Mouse (Mus musculus) megakaryocyte, embryonic 14.5 days (primary cell): ENCODE results near the gene Smpd2. TPM values are rescaled to one million over a fixed set of nuclear protein-coding genes. Genes with fewer than 3 reads are reported as not detected.
"Not testable (repeated sequence)": the region's sequence is repeated elsewhere in the genome, so short reads cannot be mapped to it uniquely, and the experiment has no call there.

Experiments used
- H3K27me3 ChIP-seq: replicated peaks from 2 replicates; pipeline ENCODE3; 2012; ENCODE audit warnings: inconsistent platforms
- H3K36me3 ChIP-seq: replicated peaks from 2 replicates; pipeline ENCODE3; 2012; ENCODE audit warnings: low read length, inconsistent platforms, mixed read lengths
- H3K4me1 ChIP-seq: 2 replicates; pipeline ENCODE4 v1.6.1; 2012; ENCODE audit warnings: inconsistent platforms
- H3K4me3 ChIP-seq: replicated peaks from 2 replicates; pipeline ENCODE3; 2012; ENCODE audit warnings: moderate library complexity, mild to moderate bottlenecking, inconsistent platforms
- H3K9me3 ChIP-seq: 2 replicates; pipeline ENCODE4 v1.6.1; 2012; ENCODE audit warnings: inconsistent platforms
- FLI1 ChIP-seq: IDR thresholded peaks from 2 replicates; pipeline ENCODE4 v1.6.1; 2012; ENCODE audit warnings: low read length, inconsistent platforms, mixed read lengths
- GATA1 ChIP-seq: IDR thresholded peaks from 3 replicates; pipeline ENCODE4 v1.6.1; 2012; ENCODE audit warnings: mixed read lengths, low read length, inconsistent platforms, borderline replicate concordance
- polyA plus RNA-seq: library from polyadenylated mRNA; stranded (reverse); fragments of >175 nt; gene quantifications from 2 replicates; pipeline ENCODE4 v1.2.3, GENCODE M21; 2012; ENCODE audit warnings: low replicate concordance; ENCODE audit not compliant: insufficient read depth

Gene Smpd2
- polyA plus RNA-seq, 1 experiment = 9.3 TPM

DNA sequence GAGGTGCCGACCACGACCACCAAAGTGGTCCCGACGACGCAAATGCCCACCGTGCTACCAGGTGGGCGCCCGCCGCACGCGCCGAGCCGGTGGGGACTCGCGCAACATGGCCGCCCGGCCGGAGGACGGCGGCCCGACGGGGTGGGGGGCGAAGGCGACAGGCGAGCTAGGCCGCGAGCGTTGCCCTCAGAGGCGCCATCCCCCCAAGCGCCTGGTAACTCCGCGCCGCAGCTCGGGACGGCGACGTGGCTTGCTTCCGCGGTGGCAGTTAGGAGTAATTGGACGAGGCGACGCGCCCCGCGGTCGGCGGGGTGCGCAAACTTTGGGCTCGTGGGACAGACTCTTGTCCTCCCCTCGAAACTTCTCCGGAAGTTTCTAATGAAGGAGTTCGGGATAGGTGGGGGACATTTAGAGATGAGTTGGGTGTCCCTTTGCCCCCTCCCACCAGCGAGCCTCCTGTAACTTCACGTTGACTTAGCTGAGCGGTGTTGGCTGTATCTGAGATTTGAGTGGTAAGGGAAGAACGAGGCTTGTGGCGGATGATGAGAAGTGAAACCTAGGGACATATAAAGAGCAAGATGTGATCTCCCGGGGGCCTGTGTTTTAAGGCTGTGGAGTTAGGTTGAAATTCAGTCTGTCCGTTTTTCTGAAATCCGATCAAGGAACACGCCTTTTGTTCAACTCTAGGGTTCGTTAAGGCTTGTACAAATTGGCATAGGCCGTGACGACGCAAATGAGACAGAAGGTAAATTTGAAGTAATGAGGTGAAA, 29.7 kb upstream of the Smpd2 start:
- Histone ChIP-seq H3K36me3 (peaks cover 13% of the 10 kb centered on the region), H3K4me3 (peak overlapping the region; percentile 99), H3K27me3 (no peaks in the 10 kb centered on the region), H3K9me3 (no peaks in the 10 kb centered on the region), H3K4me1 (peaks cover 42% of the 10 kb centered on the region)
- TF ChIP-seq GATA1 = no peak
- no peak for TF ChIP-seq FLI1

DNA sequence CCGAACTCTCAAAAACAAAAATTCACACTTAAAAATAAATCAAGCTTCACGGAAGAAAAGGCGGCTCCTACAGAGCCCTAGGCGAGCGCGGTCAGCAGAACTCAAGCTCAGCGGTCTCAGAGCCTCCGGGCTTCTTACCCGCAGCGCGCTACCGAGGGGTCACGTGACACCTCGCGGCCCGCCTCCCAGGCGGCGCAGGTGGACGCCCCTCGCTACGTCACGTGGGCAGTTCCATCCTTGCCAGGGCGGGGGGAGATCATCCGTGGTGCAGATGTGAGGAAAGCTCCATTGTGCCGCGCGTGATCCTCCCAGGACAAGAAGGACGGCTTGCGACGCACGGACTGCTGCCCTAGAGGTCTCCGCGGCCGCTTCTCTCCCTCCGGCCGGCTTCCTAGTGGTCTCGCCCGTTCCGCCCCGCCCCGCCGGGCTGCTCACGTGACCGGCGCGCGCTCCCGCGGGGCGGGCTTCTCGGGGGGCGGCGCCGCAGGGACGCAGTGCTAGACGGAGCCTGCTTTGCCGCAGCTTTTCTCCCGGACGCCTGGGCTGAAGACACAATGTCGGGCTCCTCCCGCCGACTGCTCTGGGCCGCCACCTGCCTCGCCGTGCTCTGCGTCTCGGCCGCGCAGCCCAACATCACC, 28.9 kb upstream of the Smpd2 start, which contains the start of gene Cd164:
Gene Cd164 (plus strand): TSS at position 434 of the 638 bp plus-strand sequence.
- Histone ChIP-seq H3K4me1 (peaks cover 35% of the 10 kb centered on the region), H3K4me3 (peak within 1 kb of the TSS; percentile 99), H3K36me3 (peaks cover 7% of the 10 kb centered on the region), H3K27me3 (peaks cover 2% of the 10 kb centered on the region), H3K9me3 (no peaks in the 10 kb centered on the region)
- TF ChIP-seq FLI1 = no peak

GRCm38 (mm10) chr10:41518508-41518980, 28.4 kb upstream of the Smpd2 start:
- Histone ChIP-seq H3K27me3 (peaks cover 6% of the 10 kb centered on the region), H3K36me3 (peaks cover 4% of the 10 kb centered on the region), H3K4me3 (peak overlapping the region; percentile 99), H3K4me1 (peaks cover 30% of the 10 kb centered on the region), H3K9me3 (no peaks in the 10 kb centered on the region)
- no peak for TF ChIP-seq FLI1
- TF ChIP-seq GATA1 = no peak

DNA sequence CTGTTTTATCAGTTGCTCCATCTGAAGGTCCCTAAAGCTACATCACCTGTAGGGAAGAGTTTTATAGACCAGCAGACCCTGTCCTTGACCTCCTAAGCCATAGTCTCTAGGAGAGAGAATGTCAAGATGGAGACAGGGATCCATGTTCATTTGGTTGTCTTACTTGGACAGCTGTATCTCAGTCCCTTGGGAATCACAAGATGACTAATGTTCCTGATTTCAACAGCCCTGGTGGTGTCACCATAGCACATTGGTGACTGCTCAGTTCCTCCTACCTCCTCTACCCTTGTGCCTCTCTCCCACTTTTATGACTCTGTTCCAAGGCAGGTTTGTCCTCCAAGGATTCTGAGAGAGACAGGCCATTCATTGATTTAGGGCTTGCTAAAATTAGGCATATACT, 24.8 kb upstream of the Smpd2 start:
- no peak overlapping the region for H3K4me3 ChIP-seq
- no peak for TF ChIP-seq FLI1
- no peak for TF ChIP-seq GATA1
- H3K36me3 ChIP-seq = no peaks in the 10 kb centered on the region
- peaks cover 13% of the 10 kb centered on the region; the same call in 1 of the 2 replicates for H3K4me1 ChIP-seq
- no peaks in the 10 kb centered on the region for H3K9me3 ChIP-seq
- peaks cover 22% of the 10 kb centered on the region for H3K27me3 ChIP-seq

DNA sequence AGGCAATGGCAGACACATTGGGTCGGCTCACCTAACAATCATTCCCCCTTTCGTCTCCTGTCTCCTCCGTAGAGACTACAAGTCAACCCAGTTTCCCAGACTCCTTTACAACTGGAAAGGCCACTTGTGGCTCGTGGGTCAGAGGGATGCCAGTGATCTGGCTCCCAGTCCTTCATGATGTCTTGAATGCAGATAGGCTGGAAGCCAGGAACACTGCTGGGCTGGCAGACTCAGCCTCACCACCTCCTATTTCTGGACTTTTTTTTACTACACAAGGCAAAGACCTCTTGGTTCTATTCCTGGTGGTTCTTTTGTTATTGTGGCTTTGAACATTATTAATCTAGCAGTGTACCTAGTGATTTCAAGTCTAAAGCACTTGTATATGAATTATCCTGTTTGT, 24.1 kb upstream of the Smpd2 start:
- Histone ChIP-seq H3K27me3 (peaks cover 22% of the 10 kb centered on the region), H3K9me3 (no peaks in the 10 kb centered on the region), H3K36me3 (no peaks in the 10 kb centered on the region), H3K4me1 (peaks cover 13% of the 10 kb centered on the region; the same call in 1 of the 2 replicates), H3K4me3 (no peak overlapping the region)
- TF ChIP-seq FLI1 (no peak), GATA1 (no peak)

- H3K4me1 ChIP-seq = peaks cover 6% of the 10 kb centered on the region; the same call in 1 of the 2 replicates
- H3K9me3 ChIP-seq = peaks cover 3% of the 10 kb centered on the region; the same call in 1 of the 2 replicates
- TF ChIP-seq GATA1 (no peak), FLI1 (no peak)
- no peak overlapping the region for H3K4me3 ChIP-seq
- peaks cover 30% of the 10 kb centered on the region for H3K27me3 ChIP-seq
- no peaks in the 10 kb centered on the region for H3K36me3 ChIP-seq
Observed at GRCm38 (mm10) chr10:41509160-41509559, 19.0 kb upstream of the Smpd2 start.

- not testable (repeated sequence) for H3K4me1 ChIP-seq, H3K36me3 ChIP-seq, H3K4me3 ChIP-seq, H3K9me3 ChIP-seq
- H3K27me3 ChIP-seq = peaks cover 18% of the 10 kb centered on the region
Observed at GRCm38 (mm10) chr10:41505446-41505845, 15.3 kb upstream of the Smpd2 start.

GRCm38 (mm10) chr10:41504996-41505395, 14.8 kb upstream of the Smpd2 start:
- Histone ChIP-seq H3K4me3 (no peak overlapping the region), H3K27me3 (peaks cover 13% of the 10 kb centered on the region), H3K9me3 (peaks cover 3% of the 10 kb centered on the region; the same call in 1 of the 2 replicates), H3K4me1 (no peaks in the 10 kb centered on the region; the same call in 1 of the 2 replicates), H3K36me3 (no peaks in the 10 kb centered on the region)
- TF ChIP-seq GATA1 (no peak), FLI1 (no peak)

DNA sequence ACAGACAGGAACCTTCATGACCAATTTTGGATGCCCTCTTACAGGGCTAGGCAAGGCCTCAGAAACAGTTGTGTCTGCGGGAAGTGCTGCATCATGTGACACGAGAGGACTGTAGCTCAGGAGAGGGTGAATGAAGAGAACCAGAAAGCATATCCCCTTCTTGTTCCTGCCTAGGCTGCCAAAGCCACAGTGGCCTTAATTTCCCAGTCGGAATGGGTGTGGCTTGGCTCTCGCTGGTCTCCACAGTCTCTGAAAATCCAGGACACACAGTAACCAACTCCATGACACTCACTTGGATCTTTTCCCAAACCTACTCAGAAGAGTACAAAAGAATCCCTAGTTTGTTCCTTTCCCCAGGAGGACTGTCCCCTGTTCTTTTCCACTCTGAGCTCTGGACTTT, 10.8 kb upstream of the Smpd2 start:
- Histone ChIP-seq H3K4me3 (no peak overlapping the region), H3K4me1 (no peaks in the 10 kb centered on the region), H3K27me3 (peaks cover 24% of the 10 kb centered on the region), H3K9me3 (peaks cover 7% of the 10 kb centered on the region), H3K36me3 (no peaks in the 10 kb centered on the region)
- no peak for TF ChIP-seq GATA1

- H3K36me3 ChIP-seq = peaks cover 22% of the 10 kb centered on the region
- TF ChIP-seq FLI1 (no peak), GATA1 (no peak)
- peaks cover 50% of the 10 kb centered on the region for H3K27me3 ChIP-seq
- peaks cover 35% of the 10 kb centered on the region for H3K4me1 ChIP-seq
- peak overlapping the region; percentile 73 for H3K4me3 ChIP-seq
- H3K9me3 ChIP-seq = no peaks in the 10 kb centered on the region
Observed at GRCm38 (mm10) chr10:41491111-41491510, 942 bp upstream of the Smpd2 start.
